Mouse (Mus musculus) Patski (cell line): ENCODE data around the gene St5. TPM values are rescaled to one million over a fixed set of nuclear protein-coding genes. Genes with fewer than 3 reads are reported as not detected.

Experiments used
- ATAC-seq: fragments of 100-300 bp; one replicate; pipeline ENCODE4 v1.8.0; 2021
- CTCF ChIA-PET: fragments of 350-600 bp; sonication (Branson Sonifier 250); formaldehyde crosslinking; loops from one replicate; lab custom pipeline; 2022; ENCODE audit warnings: inconsistent platforms; lab: Charles Lee
- POLR2A ChIA-PET: fragments of 350-600 bp; sonication (Branson Sonifier 250); formaldehyde crosslinking; loops from one replicate; lab custom pipeline; 2022; ENCODE audit warnings: antibody characterized with exemption, inconsistent platforms; lab: Charles Lee
- DNase-seq: peaks from one replicate; pipeline ENCODE4 v3.0.0-alpha.2; 2011; ENCODE audit warnings: low read depth, low spot score
- H3K27me3 ChIP-seq: fragments of 371-371 bp; one replicate; pipeline ENCODE4 v1.5.1; 2021
- CTCF ChIP-seq: fragments of 100-300 bp; IDR thresholded peaks from one replicate; pipeline ENCODE4 v1.5.1; 2021
- in situ Hi-C: fragments of 300-500 bp; cut with MboI; formaldehyde crosslinking; loops from 3 replicates; pipeline ENCODE4 v1.11.1; 2018; ENCODE audit warnings: low pct_unique_long_range_greater_than_20kb, mixed read lengths
- polyA plus RNA-seq: library from polyadenylated mRNA; unstranded; gene quantifications from one replicate; pipeline ENCODE4 v1.2.3, GENCODE M21; 2021

The St5 gene
- polyA plus RNA-seq, 1 experiment from 2014 or later, result 183 TPM

- DNase-seq (no peak), ATAC-seq (no peak)
- no peaks in the 10 kb centered on the region for H3K27me3 ChIP-seq
- no peak for TF ChIP-seq CTCF
- ChIA-PET CTCF (no interaction called here), POLR2A (no interaction called here)
- in situ Hi-C loops, result no loop called here
Measured at GRCm38 (mm10) chr7:109493319-109494316, 209.8 kb downstream of the St5 start.

GRCm38 (mm10) chr7:109492616-109493318, 210.6 kb downstream of the St5 start:
- CTCF ChIA-PET, result no interaction called here
- no peak for ATAC-seq
- TF ChIP-seq CTCF, result no peak
- no peaks in the 10 kb centered on the region for H3K27me3 ChIP-seq
- in situ Hi-C loops, result no loop called here
- POLR2A ChIA-PET, result no interaction called here
- DNase-seq, result no peak

GRCm38 (mm10) chr7:109484221-109484620, 219.2 kb downstream of the St5 start:
- in situ Hi-C loops, result no loop called here
- DNase-seq (peak; percentile 6), ATAC-seq (peak; percentile 54)
- TF ChIP-seq CTCF, result no peak
- no peaks in the 10 kb centered on the region for H3K27me3 ChIP-seq
- CTCF ChIA-PET, result interaction anchor here (1.1 kb wide), 1 partner anchor 13 kb away, joined by 4 read pairs; no protein-coding TSS in a partner anchor
- POLR2A ChIA-PET, result no interaction called here

- ChIA-PET POLR2A (interaction anchor here (1.1 kb wide), 1 partner anchor 14 kb away, joined by 3 read pairs; no protein-coding TSS in a partner anchor), CTCF (interaction anchor here (1.4 kb wide), 1 partner anchor 36 kb away, joined by 3 read pairs; no protein-coding TSS in a partner anchor)
- H3K27me3 ChIP-seq, result no peaks in the 10 kb centered on the region
- in situ Hi-C loops, result no loop called here
- DNase-seq (no peak), ATAC-seq (no peak)
- TF ChIP-seq CTCF, result no peak
Measured at GRCm38 (mm10) chr7:109480765-109481197, 222.6 kb downstream of the St5 start.

GRCm38 (mm10) chr7:109477926-109478325, 225.5 kb downstream of the St5 start:
- DNase-seq, result no peak
- no peak for TF ChIP-seq CTCF
- H3K27me3 ChIP-seq, result no peaks in the 10 kb centered on the region
- in situ Hi-C loops, result no loop called here
- no peak for ATAC-seq
- ChIA-PET CTCF (no interaction called here), POLR2A (interaction anchor here (1.5 kb wide), 1 partner anchor 10 kb away, joined by 3 read pairs; no protein-coding TSS in a partner anchor)

Other genes with a start within 250 kb of the St5 start
- 0.32 TPM for gene Trim66, start 195.5 kb downstream of the St5 start, polyA plus RNA-seq
- 478 TPM for gene Rpl27a, start 184.5 kb downstream of the St5 start, polyA plus RNA-seq
- 43.0 TPM for gene Akip1, start 85 bp upstream of the St5 start, polyA plus RNA-seq
- 0.55 TPM for gene BC051019, start 20.2 kb upstream of the St5 start, polyA plus RNA-seq
- gene Ascl3, start 28.1 kb upstream of the St5 start, polyA plus RNA-seq, result 0.19 TPM
- 58.3 TPM for gene Tmem9b, start 49.3 kb upstream of the St5 start, polyA plus RNA-seq
- 0.54 TPM for gene Nrip3, start 78.4 kb upstream of the St5 start, polyA plus RNA-seq
- gene Scube2, start 162.1 kb upstream of the St5 start, polyA plus RNA-seq, result not detected